Mouse (Mus musculus) intestine, embryonic 14.5 days (tissue): ENCODE results near the gene Pou4f2. TPM values are rescaled to one million over a fixed set of nuclear protein-coding genes. Genes with fewer than 3 reads are reported as not detected.

Experiments
- ATAC-seq: fragments of 200-750 bp; cut with Nextera tagmentation; replicated peaks from 2 replicates; pipeline ENCODE4 v1.8.0; 2017; ENCODE audit warnings: low read depth, moderate number of reproducible peaks, moderate TSS enrichment, moderate library complexity; ENCODE audit not compliant: low FRiP score, low TSS enrichment
- DNase-seq: peaks from one replicate; pipeline ENCODE4 v3.0.0-alpha.2; 2018; ENCODE audit warnings: low spot score
- H3K27ac ChIP-seq: fragments of 300-500 bp; sonication (generic); 2 replicates; pipeline ENCODE4 v1.5.1; 2014; ENCODE audit warnings: low read depth, mild to moderate bottlenecking, control low read depth
- H3K27me3 ChIP-seq: fragments of 300-500 bp; sonication (generic); replicated peaks from 2 replicates; pipeline ENCODE4 v1.6.1; 2014; ENCODE audit warnings: low read length, control low read depth; ENCODE audit not compliant: control insufficient read depth, insufficient read depth
- H3K36me3 ChIP-seq: fragments of 300-500 bp; sonication (generic); 2 replicates; pipeline ENCODE4 v1.6.1; 2014; ENCODE audit warnings: low read length, control low read depth; ENCODE audit not compliant: control insufficient read depth, insufficient read depth
- H3K4me1 ChIP-seq: fragments of 300-500 bp; sonication (generic); replicated peaks from 2 replicates; pipeline ENCODE4 v1.6.1; 2014; ENCODE audit warnings: low read length, control low read depth, mixed read lengths; ENCODE audit not compliant: control insufficient read depth, insufficient read depth
- H3K4me2 ChIP-seq: fragments of 300-500 bp; sonication (generic); 2 replicates; pipeline ENCODE4 v1.6.1; 2014; ENCODE audit warnings: low read length
- H3K4me3 ChIP-seq: fragments of 300-500 bp; sonication (generic); 2 replicates; pipeline ENCODE4 v1.5.1; 2014; ENCODE audit warnings: low read depth, low read length, control low read depth, mixed read lengths
- H3K9ac ChIP-seq: fragments of 300-500 bp; sonication (generic); 2 replicates; pipeline ENCODE4 v1.6.1; 2014; ENCODE audit warnings: mild to moderate bottlenecking, low read length
- H3K9me3 ChIP-seq: fragments of 300-500 bp; sonication (generic); 2 replicates; pipeline ENCODE4 v1.6.1; 2016; ENCODE audit warnings: low read length, control low read depth; ENCODE audit not compliant: control insufficient read depth
- WGBS: fragments of 180-500 bp; shearing (Covaris S2); extraction: QIAGEN DNeasy Blood & Tissue Kit; methylation state at CpG from one replicate; pipeline ENCODE4 v1.1.7; 2014; 5-methylcytosine and 5-hydroxymethylcytosine counted together
- polyA plus RNA-seq: library from polyadenylated mRNA; unstranded; fragments of >200 nt; fragmentation: Nextera tagmentation; extraction: Ambion mirVana; gene quantifications from 2 replicates; pipeline ENCODE4 v1.2.1, GENCODE M21; 2014

Pou4f2 gene
- polyA plus RNA-seq, 1 experiment from 2014 or later, result not detected

DNA sequence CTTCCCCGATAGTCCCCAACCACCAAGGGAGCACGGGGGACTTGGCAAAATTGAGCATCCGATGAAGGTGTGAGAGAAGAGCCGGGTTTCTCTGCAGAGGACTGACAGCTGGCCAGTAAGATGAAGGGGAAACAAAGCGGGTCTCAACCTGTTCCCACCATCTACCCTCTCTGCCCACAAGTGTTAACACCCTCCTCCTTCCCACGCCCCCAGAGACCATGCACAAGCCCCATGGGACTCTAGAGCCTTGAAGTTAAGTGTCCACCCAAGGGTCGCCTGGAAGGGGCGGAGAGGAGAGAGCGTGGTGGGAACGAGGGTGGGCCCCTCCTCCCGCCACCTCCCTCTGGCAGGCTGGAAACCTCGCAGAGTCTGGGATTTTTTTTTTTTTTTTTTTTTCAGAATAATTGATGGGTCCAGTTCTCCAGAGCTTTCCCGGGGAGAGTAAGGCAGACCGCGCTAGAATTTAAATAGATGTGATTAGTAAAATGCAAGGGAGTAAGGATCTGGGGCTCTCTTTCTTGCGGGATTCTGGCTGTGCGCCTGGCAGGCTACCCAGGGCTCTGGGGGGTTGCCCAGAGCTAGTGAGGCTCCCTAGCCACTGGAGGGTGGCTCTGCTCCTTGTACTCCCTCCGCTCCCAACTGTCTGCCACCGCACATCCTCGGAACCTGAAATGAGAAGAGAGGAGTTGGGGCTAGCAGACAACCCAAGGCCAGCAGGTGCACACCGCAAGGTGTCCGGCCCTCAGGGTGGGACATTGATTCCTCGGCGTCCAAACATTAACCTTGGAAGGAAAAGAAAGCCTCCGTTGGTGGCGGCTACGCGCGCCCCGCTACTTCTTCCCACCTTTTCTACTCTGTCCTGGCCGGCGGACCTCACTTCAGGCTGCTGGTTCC, 9.3 kb downstream of the Pou4f2 start:
- Histone ChIP-seq H3K9me3 (no peaks in the 10 kb centered on the region), H3K4me1 (no peaks in the 10 kb centered on the region), H3K27ac (no peak overlapping the region), H3K9ac (no peak overlapping the region), H3K4me3 (no peak overlapping the region), H3K27me3 (peaks cover 89% of the 10 kb centered on the region), H3K36me3 (no peaks in the 10 kb centered on the region), H3K4me2 (no peak overlapping the region)
- ATAC-seq (no peak), DNase-seq (no peak)
- WGBS, result 2% methylated on average over 32 of the region's 32 CpGs

DNA sequence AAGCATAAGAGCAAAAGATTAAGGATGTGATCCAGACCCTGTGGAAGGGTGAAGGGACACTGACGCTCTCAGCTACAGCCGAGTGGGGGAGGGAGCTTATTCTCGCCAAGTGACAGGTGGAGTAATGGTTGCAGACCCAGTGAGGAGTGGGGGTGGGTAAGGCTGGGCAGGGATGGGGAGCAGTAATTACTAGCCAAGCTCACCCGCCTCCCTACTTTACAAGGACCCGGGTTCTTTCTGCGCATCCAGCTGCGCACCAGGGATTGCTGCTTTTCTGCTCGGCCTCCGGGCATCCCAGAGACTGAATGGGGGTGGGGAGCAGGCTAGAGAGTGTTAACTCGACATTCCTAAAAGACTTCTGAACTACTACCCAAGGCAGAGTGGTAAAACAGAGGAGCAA, 10.0 kb downstream of the Pou4f2 start:
- H3K27ac ChIP-seq, result no peak overlapping the region
- no peak overlapping the region for H3K9ac ChIP-seq
- no peaks in the 10 kb centered on the region for H3K4me1 ChIP-seq
- peak; percentile 53 for DNase-seq
- H3K4me2 ChIP-seq, result no peak overlapping the region
- H3K36me3 ChIP-seq, result no peaks in the 10 kb centered on the region
- peaks cover 89% of the 10 kb centered on the region for H3K27me3 ChIP-seq
- no peak overlapping the region for H3K4me3 ChIP-seq
- WGBS, result under 1% methylated on average over 10 of the region's 10 CpGs
- ATAC-seq, result no peak
- H3K9me3 ChIP-seq, result no peaks in the 10 kb centered on the region

DNA sequence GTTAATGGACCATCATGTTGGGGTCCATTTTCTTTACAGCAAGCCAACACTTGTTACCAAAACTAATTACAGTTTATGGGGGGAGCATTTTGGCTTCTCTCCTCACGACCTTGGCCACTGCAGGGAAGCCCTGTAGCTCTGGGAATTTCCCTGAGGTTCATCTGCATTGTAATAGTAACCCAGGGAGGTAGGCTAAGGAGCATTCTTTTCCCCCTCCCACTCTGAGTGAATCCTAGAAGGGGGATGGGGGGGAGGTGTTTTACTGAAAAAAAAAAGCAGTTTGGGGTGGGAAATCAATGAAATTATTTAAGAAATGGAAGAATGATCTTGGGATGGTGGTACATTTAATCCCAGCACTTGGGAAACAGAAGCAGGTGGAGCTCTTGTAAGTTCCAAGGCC, 12.5 kb downstream of the Pou4f2 start:
- Histone ChIP-seq H3K4me3 (no peak overlapping the region), H3K36me3 (no peaks in the 10 kb centered on the region), H3K9me3 (no peaks in the 10 kb centered on the region), H3K4me1 (no peaks in the 10 kb centered on the region; the same call in 1 of the 2 replicates), H3K27me3 (peaks cover 94% of the 10 kb centered on the region), H3K27ac (no peak overlapping the region), H3K4me2 (no peak overlapping the region), H3K9ac (no peak overlapping the region)
- no peak for ATAC-seq
- DNase-seq, result no peak
- WGBS, result 0% methylated on average over 1 of the region's 1 CpGs

DNA sequence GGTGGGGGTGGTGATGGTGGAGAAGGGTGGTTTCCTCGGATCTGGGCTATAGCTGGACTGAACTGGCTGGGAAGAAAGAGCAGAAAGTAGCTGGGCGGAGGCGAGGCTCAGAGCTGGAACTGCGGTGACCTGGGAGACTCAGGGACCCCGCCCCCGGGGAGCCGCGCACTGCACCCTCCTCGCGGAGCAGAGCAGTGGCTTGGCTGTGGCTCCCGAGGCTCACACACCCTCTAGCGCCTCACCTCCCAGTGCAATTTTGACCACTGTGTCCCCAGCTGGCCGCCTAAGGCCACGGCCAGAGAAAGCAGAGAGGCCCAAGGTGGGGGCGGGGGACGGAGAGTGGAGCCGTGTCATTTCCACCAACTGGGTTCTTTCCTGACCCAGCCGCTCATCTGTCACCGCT, 16.3 kb downstream of the Pou4f2 start:
- Histone ChIP-seq H3K4me1 (no peaks in the 10 kb centered on the region; the same call in 1 of the 2 replicates), H3K9me3 (no peaks in the 10 kb centered on the region), H3K27me3 (peaks cover 68% of the 10 kb centered on the region), H3K36me3 (no peaks in the 10 kb centered on the region), H3K4me2 (peak overlapping the region; percentile 58), H3K27ac (no peak overlapping the region), H3K9ac (no peak overlapping the region), H3K4me3 (peak overlapping the region; percentile 21)
- DNase-seq (peak; percentile 57), ATAC-seq (0 out of 2 replicates have a peak, but pooled peaks have one; percentile 43)
- 1% methylated on average over 19 of the region's 19 CpGs for WGBS

DNA sequence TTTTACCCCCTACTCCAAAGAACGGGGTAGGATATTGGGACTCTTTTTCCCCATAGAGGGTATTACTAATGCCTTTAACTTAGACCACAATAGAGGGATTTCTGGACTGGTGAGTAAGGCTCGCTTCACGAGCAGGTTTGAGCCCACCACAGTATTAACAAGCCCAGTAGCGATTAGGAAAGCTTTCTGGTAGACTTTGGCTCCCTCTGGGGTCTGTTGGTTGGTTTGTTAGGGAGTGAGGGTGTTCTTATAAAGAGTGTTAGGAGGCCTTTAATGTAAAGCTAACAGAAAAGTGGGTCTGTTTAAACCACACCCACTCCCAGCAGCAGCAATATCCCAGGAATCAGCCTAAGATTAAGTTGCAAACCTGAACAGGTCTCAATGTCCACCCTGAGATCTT, 17.2 kb downstream of the Pou4f2 start:
- 24% methylated on average over 4 of the region's 4 CpGs for WGBS
- DNase-seq, result no peak
- ATAC-seq, result no peak
- no peak overlapping the region for H3K4me3 ChIP-seq
- no peaks in the 10 kb centered on the region for H3K9me3 ChIP-seq
- no peaks in the 10 kb centered on the region; the same call in 1 of the 2 replicates for H3K4me1 ChIP-seq
- H3K27ac ChIP-seq, result no peak overlapping the region
- H3K4me2 ChIP-seq, result no peak overlapping the region
- peaks cover 63% of the 10 kb centered on the region for H3K27me3 ChIP-seq
- H3K9ac ChIP-seq, result no peak overlapping the region
- H3K36me3 ChIP-seq, result no peaks in the 10 kb centered on the region

DNA sequence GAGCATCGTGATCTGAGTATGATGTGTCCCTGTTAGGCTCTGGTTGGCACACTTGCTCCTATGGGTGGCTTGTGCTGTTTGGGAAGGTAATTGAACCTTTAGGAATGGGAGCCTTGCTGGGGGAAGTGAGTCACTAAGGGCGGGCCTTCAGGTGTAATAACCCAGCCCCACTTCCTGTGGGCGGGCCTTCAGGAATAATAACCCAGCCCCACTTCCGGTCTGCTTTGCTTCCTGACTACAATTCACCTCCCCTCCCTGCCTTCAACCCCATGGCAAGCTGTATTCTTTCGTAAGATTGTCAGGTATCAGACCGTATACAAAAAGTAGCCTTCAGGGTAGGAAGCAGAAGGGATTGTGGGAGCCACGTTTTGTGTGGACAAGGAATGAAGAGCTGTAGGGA, 45.7 kb downstream of the Pou4f2 start:
- 89% methylated on average over 7 of the region's 7 CpGs for WGBS
- H3K27me3 ChIP-seq, result no peaks in the 10 kb centered on the region
- DNase-seq (no peak), ATAC-seq (no peak)
- H3K4me2 ChIP-seq, result no peak overlapping the region
- no peak overlapping the region for H3K4me3 ChIP-seq
- no peaks in the 10 kb centered on the region for H3K36me3 ChIP-seq
- no peaks in the 10 kb centered on the region for H3K9me3 ChIP-seq
- no peaks in the 10 kb centered on the region for H3K4me1 ChIP-seq
- H3K9ac ChIP-seq, result no peak overlapping the region
- no peak overlapping the region for H3K27ac ChIP-seq

Other genes with a start within 250 kb of the Pou4f2 start
- gene Ttc29, start 223.3 kb downstream of the Pou4f2 start, polyA plus RNA-seq, result not detected in 2 replicates
- gene Rbmxl1, start 72.3 kb upstream of the Pou4f2 start, polyA plus RNA-seq, result 228 and 256 TPM in 2 replicates
- gene Slc10a7, start 72.7 kb upstream of the Pou4f2 start, polyA plus RNA-seq, result 11.1 and 12.2 TPM in 2 replicates